Mouse (Mus musculus) layer of hippocampus, adult 18-20 months (tissue): ENCODE results near the gene Clcn5. TPM values are rescaled to one million over a fixed set of nuclear protein-coding genes. Genes with fewer than 3 reads are reported as not detected.
A peak's percentile ranks its signal among the peaks of the same experiment; 100 is the strongest.

Source experiments
- DNase-seq, 2 experiments: peaks; one replicate each; pipeline ENCODE4 v3.0.0; 2022; ENCODE audit warnings: low spot score in 2 of 2
- microRNA-seq, 2 experiments: library from miRNA; unstranded; fragments of <30 nt; microRNA quantifications; one replicate each; pipeline ENCODE4 v1.2.0; 2021
- total RNA-seq, 2 experiments: library from RNA; stranded (reverse); gene quantifications; 2 replicates each; pipeline ENCODE4 v1.2.3; 2021

The Clcn5 gene
- total RNA-seq, 2 experiments from 2014 or later: 6.0 to 7.0 TPM

DNA sequence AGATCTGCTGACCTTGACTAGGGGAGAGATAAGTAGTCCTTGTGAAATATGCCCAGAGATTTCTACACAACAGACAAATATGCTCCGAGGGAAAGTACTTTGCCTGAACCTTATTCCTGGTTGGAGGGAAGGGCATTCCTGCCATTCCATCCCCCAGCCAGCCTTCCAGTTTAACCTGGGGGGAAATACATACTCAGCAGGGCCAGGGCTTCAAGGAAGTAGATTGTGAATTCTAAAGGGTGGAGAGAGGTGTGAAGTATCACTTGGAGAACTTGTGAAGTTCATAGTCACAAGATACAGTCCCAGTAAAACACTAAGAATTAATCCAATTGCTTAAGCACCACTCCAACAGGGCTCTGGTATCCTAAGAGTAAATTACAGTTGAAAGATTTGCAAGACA, 121.3 kb downstream of the Clcn5 start:
- no peak for DNase-seq

- no peak for DNase-seq
These were observed 128.3 kb downstream of the Clcn5 start for GRCm38 (mm10) chrX:7190816-7191215.

GRCm38 (mm10) chrX:7188311-7188807, 130.8 kb downstream of the Clcn5 start:
- DNase-seq: peak in 1 of 2 experiments; percentile 14

GRCm38 (mm10) chrX:7187455-7188310, 131.5 kb downstream of the Clcn5 start:
- peak in 1 of 2 experiments; percentile 5 for DNase-seq

DNA sequence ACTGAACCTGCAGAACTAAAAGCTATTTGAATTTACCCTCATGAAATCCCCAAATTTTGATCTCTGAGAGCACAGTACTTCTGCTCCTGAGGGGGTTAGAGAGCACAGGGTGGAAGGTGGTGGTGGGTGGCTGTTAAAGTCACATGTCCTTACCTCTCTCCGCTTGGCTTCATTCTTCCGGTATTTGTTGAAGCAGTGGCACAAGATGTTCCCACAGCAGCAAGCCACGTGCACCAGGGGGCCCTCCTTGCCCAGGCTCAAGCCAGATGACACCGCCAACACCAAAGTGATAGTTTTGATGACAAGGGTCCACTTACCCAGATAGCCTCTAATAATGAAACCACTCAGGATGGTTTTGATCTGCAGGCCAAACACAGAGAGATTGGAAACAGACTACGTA, 149.0 kb downstream of the Clcn5 start:
- no peak for DNase-seq

- no peak for DNase-seq
These were observed 150.4 kb downstream of the Clcn5 start for GRCm38 (mm10) chrX:7168799-7169198.

GRCm38 (mm10) chrX:7157976-7158375, 161.2 kb downstream of the Clcn5 start:
- DNase-seq: no peak

GRCm38 (mm10) chrX:7156026-7156732, 163.0 kb downstream of the Clcn5 start:
- no peak for DNase-seq

DNA sequence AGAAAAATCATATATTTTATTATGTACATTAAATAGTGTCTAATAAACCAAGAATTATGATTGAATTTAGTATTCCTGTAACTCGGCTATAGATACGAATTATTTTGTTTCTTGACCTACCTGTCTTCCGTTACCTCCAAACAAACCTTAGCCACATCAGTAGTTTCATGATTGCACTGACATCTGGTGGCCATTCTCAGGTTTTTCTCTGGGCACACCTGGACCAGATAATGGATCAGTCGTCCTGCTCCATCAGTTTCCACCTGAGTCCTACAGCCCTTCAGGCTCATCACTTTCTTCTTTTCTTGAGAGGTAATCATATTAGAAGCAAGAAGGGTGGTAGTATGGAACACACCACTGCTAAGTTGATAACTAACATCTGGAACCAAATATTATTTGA, 169.0 kb downstream of the Clcn5 start:
- DNase-seq: no peak

- no peak for DNase-seq
These were observed 173.0 kb downstream of the Clcn5 start for GRCm38 (mm10) chrX:7146156-7146555.

DNA sequence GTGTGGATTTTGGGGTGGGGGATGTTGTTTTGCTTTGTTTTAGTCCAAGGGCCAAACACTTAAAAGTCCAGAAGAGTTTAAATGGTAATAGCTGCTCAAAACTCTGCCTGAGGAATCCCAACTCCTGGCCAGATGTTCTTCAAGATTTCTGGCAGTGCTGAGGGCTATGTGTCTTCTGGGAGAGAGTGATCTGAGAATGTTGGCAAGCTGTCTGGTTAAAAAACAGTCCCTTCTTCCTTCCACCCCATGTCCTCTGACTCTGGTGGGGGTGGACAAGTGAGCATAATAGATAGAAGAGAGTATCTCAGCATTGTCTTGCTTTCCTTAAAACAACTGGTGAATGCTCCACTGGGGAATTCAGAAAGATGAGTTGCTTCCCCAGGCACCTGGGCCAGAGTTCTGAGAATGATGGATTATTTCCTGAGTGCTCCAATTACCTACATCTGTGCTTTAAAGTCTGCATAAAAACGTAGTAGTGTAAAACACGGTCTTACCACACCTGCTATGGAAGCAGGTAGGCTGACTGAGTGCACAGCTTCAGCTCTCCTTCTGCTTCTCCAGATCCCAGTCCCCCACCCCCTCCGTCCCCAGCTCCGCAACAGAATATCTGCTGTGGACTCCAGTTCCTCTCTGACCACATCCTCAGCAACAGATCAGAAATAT, 197.4 kb downstream of the Clcn5 start:
- DNase-seq: no peak

DNA sequence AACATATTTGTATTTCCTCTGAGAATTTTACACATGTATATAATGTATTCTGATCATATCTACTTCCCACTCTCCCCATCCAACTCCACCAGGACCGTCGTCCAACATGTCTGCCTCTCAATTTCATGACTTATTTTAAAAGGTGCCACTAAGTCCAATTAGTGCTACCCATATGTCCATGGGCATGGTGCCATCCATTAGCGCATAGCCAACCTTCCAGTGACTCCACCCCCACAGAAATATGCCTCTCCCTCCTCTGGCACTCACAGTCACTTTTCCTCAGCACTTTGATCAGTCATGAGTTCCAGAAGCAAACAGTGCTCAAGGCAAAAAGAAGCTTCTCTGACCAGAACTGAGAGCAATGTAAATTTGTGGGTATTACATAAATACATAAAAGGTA, 204.3 kb downstream of the Clcn5 start:
- peak in 1 of 2 experiments; percentile 5 for DNase-seq

Small RNAs within 50 kb of the gene (microRNA-seq; reads per million reads assigned to microRNA genes)
- gene Mir188: 198 to 275 reads per million in 2 experiments
- 25.4 to 28.9 reads per million in 2 experiments for gene Mir362
- gene Mir500: 111 to 192 reads per million in 2 experiments
- gene Mir501: 285 to 329 reads per million in 2 experiments
- gene Mir532: 619 to 747 reads per million in 2 experiments

Other genes starting within 250 kb of the Clcn5 start
- gene Usp27x, start 56.5 kb upstream of the Clcn5 start, total RNA-seq: 10 to 100 TPM; 16.6 to 17.1 TPM